Mouse (Mus musculus) CH12.LX (cell line): ENCODE measurements at regions not wholly inside any gene's neighbourhood (a gene's known extent, or its start where the extent isn't known, plus 50 kb on each side); places are given as distances from the start of the nearest gene placed in this dataset.

Source experiments
- DNase-seq: peaks from one replicate; pipeline ENCODE4 v3.0.0-alpha.2; 2013; ENCODE audit errors: extremely low read depth
- H3K27ac ChIP-seq: 2 replicates; pipeline ENCODE4 v1.5.1; 2012; ENCODE audit warnings: low read depth, mild to moderate bottlenecking, control low read depth, moderate library complexity; ENCODE audit not compliant: insufficient read depth
- H3K27me3 ChIP-seq: replicated peaks from 2 replicates; pipeline ENCODE3; 2012; ENCODE audit warnings: inconsistent platforms
- H3K36me3 ChIP-seq, 2 experiments: replicated peaks in 1 of 2; 2 replicates each; pipeline versions ENCODE3 to v1.6.1; 2012; ENCODE audit warnings: inconsistent platforms in 1 of 2, low read length in 1 of 2, mild to moderate bottlenecking in 1 of 2, mixed read lengths in 1 of 2, moderate library complexity in 1 of 2; ENCODE audit not compliant: control insufficient read depth in 1 of 2, insufficient read depth in 1 of 2
- H3K4me1 ChIP-seq, 2 experiments: 2 replicates each; pipeline ENCODE4 v1.6.1; 2012; ENCODE audit warnings: inconsistent platforms in 1 of 2, moderate library complexity in 1 of 2; ENCODE audit not compliant: insufficient read depth in 2 of 2, control insufficient read depth in 1 of 2
- H3K4me2 ChIP-seq: 2 replicates; pipeline ENCODE4 v1.6.1; 2012; ENCODE audit warnings: low read depth, mild to moderate bottlenecking, control low read depth; ENCODE audit not compliant: poor library complexity, insufficient read depth, severe bottlenecking
- H3K4me3 ChIP-seq, 3 experiments: fragments of 150-350 bp in 1 of 3; sonication (generic) in 1 of 3; replicated peaks in 1 of 3; 2 replicates each; pipeline versions ENCODE3 to v1.5.1; 2011 to 2012; ENCODE audit warnings: low read depth in 2 of 3, low read length in 2 of 3, mild to moderate bottlenecking in 2 of 3, moderate library complexity in 2 of 3, control low read depth in 1 of 3, improper control_type of control experiment in 1 of 3, inconsistent platforms in 1 of 3, mixed read lengths in 1 of 3; ENCODE audit not compliant: poor library complexity in 1 of 3
- H3K79me2 ChIP-seq: replicated peaks from 2 replicates; pipeline ENCODE4 v1.6.1; 2012; ENCODE audit warnings: mild to moderate bottlenecking, moderate library complexity; ENCODE audit not compliant: control insufficient read depth, poor library complexity, insufficient read depth, severe bottlenecking; ENCODE audit errors: extremely low read depth
- H3K9ac ChIP-seq: 2 replicates; pipeline ENCODE4 v1.6.1; 2012; ENCODE audit warnings: low read depth, mild to moderate bottlenecking, control low read depth, moderate library complexity; ENCODE audit not compliant: insufficient read depth
- H3K9me3 ChIP-seq: replicated peaks from 2 replicates; pipeline ENCODE3; 2012; ENCODE audit warnings: low read length, inconsistent platforms, mixed read lengths
- BHLHE40 ChIP-seq: IDR thresholded peaks from 2 replicates; pipeline ENCODE4 v1.6.1; 2011; ENCODE audit warnings: mild to moderate bottlenecking, low read depth, low read length, improper control_type of control experiment
- CHD1 ChIP-seq: IDR thresholded peaks from 2 replicates; pipeline ENCODE4 v1.6.1; 2012; ENCODE audit warnings: low read depth, low read length, improper control_type of control experiment, inconsistent platforms
- E2F4 ChIP-seq: IDR thresholded peaks from 2 replicates; pipeline ENCODE4 v1.6.1; 2011; ENCODE audit warnings: low read depth, low read length, improper control_type of control experiment; ENCODE audit not compliant: insufficient replicate concordance
- EP300 ChIP-seq: IDR thresholded peaks from 2 replicates; pipeline ENCODE4 v1.6.1; 2011; ENCODE audit warnings: low read length, improper control_type of control experiment
- ETS1 ChIP-seq: conservative IDR thresholded peaks from 2 replicates; pipeline ENCODE4 v1.6.1; 2012; ENCODE audit warnings: low read depth, mild to moderate bottlenecking, inconsistent platforms, low read length, improper control_type of control experiment, moderate library complexity
- GABPA ChIP-seq: IDR thresholded peaks from 2 replicates; pipeline ENCODE4 v1.6.1; 2012; ENCODE audit warnings: low read depth, low read length, improper control_type of control experiment, inconsistent platforms; ENCODE audit not compliant: insufficient replicate concordance
- HCFC1 ChIP-seq: IDR thresholded peaks from 2 replicates; pipeline ENCODE4 v1.6.1; 2012; ENCODE audit warnings: low read depth, mild to moderate bottlenecking, inconsistent platforms, low read length, improper control_type of control experiment
- JUN ChIP-seq: IDR thresholded peaks from 2 replicates; pipeline ENCODE4 v1.6.1; 2011; ENCODE audit warnings: low read depth, mild to moderate bottlenecking, low read length, improper control_type of control experiment, moderate library complexity; ENCODE audit not compliant: insufficient read depth
- KAT2A ChIP-seq: IDR thresholded peaks from 2 replicates; pipeline ENCODE4 v1.6.1; 2012; ENCODE audit warnings: low read length, improper control_type of control experiment, inconsistent platforms; ENCODE audit not compliant: insufficient replicate concordance
- MAFK ChIP-seq: IDR thresholded peaks from 2 replicates; pipeline ENCODE4 v1.6.1; 2011; ENCODE audit warnings: low read length, improper control_type of control experiment; ENCODE audit not compliant: insufficient replicate concordance
- MAX ChIP-seq: IDR thresholded peaks from 2 replicates; pipeline ENCODE4 v1.6.1; 2011; ENCODE audit warnings: low read length, improper control_type of control experiment
- MEF2A ChIP-seq: IDR thresholded peaks from 2 replicates; pipeline ENCODE4 v1.6.1; 2014; ENCODE audit warnings: low read depth, mild to moderate bottlenecking, inconsistent platforms, low read length, improper control_type of control experiment, borderline replicate concordance
- MXI1 ChIP-seq: IDR thresholded peaks from 2 replicates; pipeline ENCODE4 v1.6.1; 2011; ENCODE audit warnings: mild to moderate bottlenecking, low read depth, low read length, improper control_type of control experiment
- MYC ChIP-seq: IDR thresholded peaks from 2 replicates; pipeline ENCODE4 v1.6.1; 2011; ENCODE audit warnings: low read depth, mild to moderate bottlenecking, improper control_type of control experiment, low read length
- NELFE ChIP-seq: IDR thresholded peaks from 2 replicates; pipeline ENCODE4 v1.6.1; 2011; ENCODE audit warnings: low read depth, low read length, improper control_type of control experiment
- NRF1 ChIP-seq: IDR thresholded peaks from 2 replicates; pipeline ENCODE4 v1.6.1; 2014; ENCODE audit warnings: low read depth, mild to moderate bottlenecking, inconsistent platforms, low read length, improper control_type of control experiment, moderate library complexity
- PAX5 ChIP-seq: IDR thresholded peaks from 2 replicates; pipeline ENCODE4 v1.6.1; 2012; ENCODE audit warnings: low read length, inconsistent platforms, mixed read lengths
- POLR2A ChIP-seq: IDR thresholded peaks from 2 replicates; pipeline ENCODE4 v1.6.1; 2011; ENCODE audit warnings: low read depth, mild to moderate bottlenecking, improper control_type of control experiment, low read length
- SIN3A ChIP-seq: IDR thresholded peaks from 2 replicates; pipeline ENCODE4 v1.6.1; 2012; ENCODE audit warnings: low read length, improper control_type of control experiment, inconsistent platforms
- SMC3 ChIP-seq: IDR thresholded peaks from 2 replicates; pipeline ENCODE4 v1.6.1; 2011; ENCODE audit warnings: low read depth, low read length, improper control_type of control experiment
- TCF12 ChIP-seq: IDR thresholded peaks from 2 replicates; pipeline ENCODE4 v1.6.1; 2014; ENCODE audit warnings: low read depth, mild to moderate bottlenecking, inconsistent platforms, low read length, improper control_type of control experiment
- UBTF ChIP-seq: IDR thresholded peaks from 2 replicates; pipeline ENCODE4 v1.6.1; 2012; ENCODE audit warnings: low read depth, mild to moderate bottlenecking, inconsistent platforms, low read length, improper control_type of control experiment, moderate library complexity
- USF1 ChIP-seq: IDR thresholded peaks from 2 replicates; pipeline ENCODE4 v1.6.1; 2014; ENCODE audit warnings: low read depth, mild to moderate bottlenecking, inconsistent platforms, low read length, improper control_type of control experiment
- USF2 ChIP-seq: conservative IDR thresholded peaks from 2 replicates; pipeline ENCODE4 v1.6.1; 2011; ENCODE audit warnings: low read depth, low read length, improper control_type of control experiment
- ZKSCAN1 ChIP-seq: IDR thresholded peaks from 2 replicates; pipeline ENCODE4 v1.6.1; 2012; ENCODE audit warnings: low read depth, inconsistent platforms, low read length, improper control_type of control experiment, borderline replicate concordance
- ZMIZ1 ChIP-seq: IDR thresholded peaks from 2 replicates; pipeline ENCODE4 v1.6.1; 2012; ENCODE audit warnings: low read depth, mild to moderate bottlenecking, inconsistent platforms, low read length, improper control_type of control experiment
- ZNF384 ChIP-seq: IDR thresholded peaks from 2 replicates; pipeline ENCODE4 v1.6.1; 2012; ENCODE audit warnings: low read depth, low read length, improper control_type of control experiment, inconsistent platforms
- dilution Hi-C: fragments of 300-500 bp; cut with MboI; formaldehyde crosslinking; loops from 2 replicates; pipeline ENCODE4 v1.14.3; 2020; ENCODE audit warnings: low sequenced_read_pairs; ENCODE audit not compliant: extremely low pct_unique_long_range_greater_than_20kb, extremely low pct_ligation_motif_present
- in situ Hi-C: fragments of 300-500 bp; cut with MboI; formaldehyde crosslinking; loops from 3 replicates; pipeline ENCODE4 v1.14.3; 2019; ENCODE audit warnings: low sequenced_read_pairs, low pct_ligation_motif_present, low pct_unique_long_range_greater_than_20kb, mixed read lengths

DNA sequence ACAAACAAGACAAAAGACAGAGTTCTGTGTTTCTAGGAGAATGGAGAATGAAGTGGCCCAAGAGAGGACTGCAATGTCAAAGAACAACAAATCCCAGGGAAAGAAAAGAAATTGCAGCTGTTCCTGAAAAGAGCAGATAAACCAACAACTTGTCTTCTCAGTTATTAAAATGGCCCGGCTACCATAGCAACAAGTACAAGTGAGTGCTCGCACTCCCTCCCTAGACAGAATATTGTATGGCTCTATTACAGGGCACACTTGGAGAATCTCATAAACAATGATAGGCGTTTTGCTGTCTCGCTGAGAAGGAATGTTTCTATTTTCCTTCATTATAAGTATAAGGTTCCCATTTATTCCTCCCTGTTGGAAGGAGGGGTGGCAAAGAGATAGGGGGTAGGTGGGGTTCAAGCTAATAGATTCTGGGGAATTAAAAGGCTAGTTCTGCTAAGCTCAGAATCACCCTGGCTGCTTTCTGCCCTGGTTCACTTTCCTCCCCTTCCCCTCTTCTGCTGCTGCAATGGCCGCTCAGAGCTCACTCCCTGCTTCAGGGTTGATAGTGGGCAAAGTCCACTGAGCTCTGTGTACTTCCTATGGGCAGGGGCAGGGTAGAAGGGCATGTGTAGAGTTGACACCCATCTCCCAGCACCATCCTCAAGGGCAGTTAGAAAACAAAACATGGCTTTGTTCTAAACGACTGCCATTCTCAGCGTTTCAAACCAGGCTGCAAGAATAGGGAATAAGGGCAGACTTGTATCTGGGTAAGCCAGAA lies 178.5 kb downstream of the Gpam start:
- Histone ChIP-seq H3K9ac (no peak overlapping the region), H3K4me1 (peaks cover 0 to 45% of the 10 kb centered on the region in 2 experiments; a peak in 2 of 4 replicates), H3K36me3 (no peaks in the 10 kb centered on the region), H3K4me2 (no peak overlapping the region), H3K4me3 (no peak overlapping the region), H3K27ac (no peak overlapping the region), H3K9me3 (no peaks in the 10 kb centered on the region), H3K79me2 (no peaks in the 10 kb centered on the region), H3K27me3 (no peaks in the 10 kb centered on the region)
- DNase-seq = no peak
- dilution Hi-C loops = no loop called here
- in situ Hi-C loops = no loop called here
- TF ChIP-seq NRF1 (no peak), USF1 (no peak), USF2 (no peak), NELFE (no peak), EP300 (no peak), UBTF (no peak), PAX5 (no peak), GABPA (no peak), CHD1 (no peak), ZMIZ1 (no peak), SMC3 (no peak), TCF12 (no peak), KAT2A (no peak), MAX (no peak), ETS1 (no peak), MAFK (no peak), POLR2A (no peak), ZNF384 (no peak), JUN (no peak)

DNA sequence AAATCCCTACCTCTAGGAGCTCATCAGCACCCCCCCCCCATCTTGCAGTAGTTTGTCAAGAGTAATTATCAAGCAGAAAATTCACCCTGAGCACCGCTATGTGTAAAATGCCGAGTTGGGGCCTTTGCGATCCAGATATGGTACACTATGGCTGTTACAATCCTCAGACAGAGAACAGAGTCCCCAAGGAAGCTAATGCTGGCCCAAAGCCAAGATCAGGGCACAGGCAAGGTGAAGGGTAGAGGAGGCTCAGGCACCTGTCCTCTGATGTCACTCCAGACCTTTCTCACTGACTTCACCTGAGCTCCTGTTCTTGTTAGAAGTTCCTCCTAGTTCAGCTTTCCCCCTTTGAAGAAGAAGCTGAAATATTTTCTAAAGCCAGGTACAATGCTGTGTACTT lies 179.5 kb downstream of the Gpam start:
- DNase-seq = no peak
- H3K4me3 ChIP-seq = no peak overlapping the region
- dilution Hi-C loops = no loop called here
- no peak overlapping the region for H3K27ac ChIP-seq
- H3K4me2 ChIP-seq = no peak overlapping the region
- in situ Hi-C loops = no loop called here
- no peak overlapping the region for H3K9ac ChIP-seq
- H3K79me2 ChIP-seq = no peaks in the 10 kb centered on the region
- no peaks in the 10 kb centered on the region for H3K36me3 ChIP-seq
- H3K4me1 ChIP-seq = peaks cover 0 to 43% of the 10 kb centered on the region in 2 experiments; a peak in 2 of 4 replicates
- H3K9me3 ChIP-seq = no peaks in the 10 kb centered on the region
- H3K27me3 ChIP-seq = no peaks in the 10 kb centered on the region
- TF ChIP-seq ZKSCAN1 (no peak), SIN3A (no peak), E2F4 (no peak), HCFC1 (no peak), MXI1 (no peak), NELFE (no peak), ZMIZ1 (no peak), MEF2A (no peak), PAX5 (no peak), SMC3 (no peak), BHLHE40 (no peak), MYC (no peak), POLR2A (no peak), ETS1 (no peak), EP300 (no peak)
